Mouse (Mus musculus) ES-Bruce4 (cell line): ENCODE data around the gene Ino80b.

Experiments
- CTCF ChIP-seq: IDR thresholded peaks from one replicate; pipeline ENCODE4 v1.8.1; 2011; ENCODE audit warnings: low read depth, low read length
- EP300 ChIP-seq: IDR thresholded peaks from 2 replicates; pipeline ENCODE4 v1.6.1; 2011; ENCODE audit warnings: low read depth, low read length; ENCODE audit not compliant: insufficient read depth
- POLR2A ChIP-seq: IDR thresholded peaks from one replicate; pipeline ENCODE4 v1.8.1; 2011; ENCODE audit warnings: low read length; ENCODE audit not compliant: insufficient read depth

GRCm38 (mm10) chr6:83116373-83117164, 8.7 kb downstream of the Ino80b start:
- TF ChIP-seq CTCF = no peak
- no peak for TF ChIP-seq POLR2A
- no peak for TF ChIP-seq EP300
